Mouse (Mus musculus): ENCODE measurements around the gene Gpm6b. TPM values are rescaled to one million over a fixed set of nuclear protein-coding genes. Genes with fewer than 3 reads are reported as not detected.

Gpm6b gene
- polyA plus RNA-seq, 1 experiment from 2014 or later: 19.8 TPM

- no peaks in the 10 kb centered on the region for H3K4me1 ChIP-seq
- no peak overlapping the region for H3K9ac ChIP-seq
- H3K27me3 ChIP-seq: peaks cover 33% of the 10 kb centered on the region; the same call in 1 of the 2 replicates
- no peak overlapping the region for H3K4me2 ChIP-seq
- no peaks in the 10 kb centered on the region for H3K36me3 ChIP-seq
- ATAC-seq (ENCODE audit: insufficient number of reproducible peaks, insufficient read depth, low FRiP score, low TSS enrichment, low read depth): no peak
- no peaks in the 10 kb centered on the region for H3K9me3 ChIP-seq
- no peak overlapping the region for H3K27ac ChIP-seq
- 82% methylated on average over 7 of the region's 7 CpGs for WGBS
- H3K4me3 ChIP-seq: no peak overlapping the region
These were observed 68.9 kb downstream of the Gpm6b start for GRCm38 (mm10) chrX:166307437-166308222.

- H3K9ac ChIP-seq: no peak overlapping the region
- H3K4me1 ChIP-seq: no peaks in the 10 kb centered on the region
- peaks cover 32% of the 10 kb centered on the region; the same call in 1 of the 2 replicates for H3K27me3 ChIP-seq
- H3K27ac ChIP-seq: no peak overlapping the region
- WGBS: 38% methylated on average over 1 of the region's 1 CpGs
- ATAC-seq (ENCODE audit: insufficient number of reproducible peaks, insufficient read depth, low FRiP score, low TSS enrichment, low read depth): no peak
- no peaks in the 10 kb centered on the region for H3K9me3 ChIP-seq
- H3K4me3 ChIP-seq: no peak overlapping the region
- H3K36me3 ChIP-seq: no peaks in the 10 kb centered on the region
- H3K4me2 ChIP-seq: no peak overlapping the region
These were observed 70.1 kb downstream of the Gpm6b start for GRCm38 (mm10) chrX:166308798-166309197.

GRCm38 (mm10) chrX:166315251-166315650 is 76.5 kb downstream of the Gpm6b start:
- no peak for ATAC-seq (ENCODE audit: insufficient number of reproducible peaks, insufficient read depth, low FRiP score, low TSS enrichment, low read depth)
- WGBS: 41% methylated on average over 1 of the region's 1 CpGs
- H3K27ac ChIP-seq: no peak overlapping the region
- no peaks in the 10 kb centered on the region for H3K36me3 ChIP-seq
- no peak overlapping the region for H3K4me2 ChIP-seq
- H3K9ac ChIP-seq: no peak overlapping the region
- no peak overlapping the region for H3K4me3 ChIP-seq
- peaks cover 29% of the 10 kb centered on the region for H3K27me3 ChIP-seq
- H3K4me1 ChIP-seq: 0 out of 2 replicates have a peak, but pooled peaks cover 5% of the 10 kb centered on the region
- H3K9me3 ChIP-seq: no peaks in the 10 kb centered on the region

- no peak for ATAC-seq (ENCODE audit: insufficient number of reproducible peaks, insufficient read depth, low FRiP score, low TSS enrichment, low read depth)
- Histone ChIP-seq H3K4me3 (no peak overlapping the region), H3K36me3 (no peaks in the 10 kb centered on the region), H3K4me1 (0 out of 2 replicates have a peak, but pooled peaks cover 5% of the 10 kb centered on the region), H3K9ac (no peak overlapping the region), H3K27ac (no peak overlapping the region), H3K4me2 (no peak overlapping the region), H3K27me3 (peaks cover 28% of the 10 kb centered on the region), H3K9me3 (no peaks in the 10 kb centered on the region)
- 41% methylated on average over 7 of the region's 7 CpGs for WGBS
These were observed 78.1 kb downstream of the Gpm6b start for GRCm38 (mm10) chrX:166316552-166317375.

GRCm38 (mm10) chrX:166317376-166317679 is 78.6 kb downstream of the Gpm6b start:
- H3K4me2 ChIP-seq: no peak overlapping the region
- peaks cover 28% of the 10 kb centered on the region for H3K27me3 ChIP-seq
- no peaks in the 10 kb centered on the region for H3K36me3 ChIP-seq
- no peak overlapping the region for H3K9ac ChIP-seq
- no peak overlapping the region for H3K27ac ChIP-seq
- 90% methylated on average over 1 of the region's 1 CpGs for WGBS
- no peaks in the 10 kb centered on the region for H3K9me3 ChIP-seq
- H3K4me3 ChIP-seq: no peak overlapping the region
- no peak for ATAC-seq (ENCODE audit: insufficient number of reproducible peaks, insufficient read depth, low FRiP score, low TSS enrichment, low read depth)
- 0 out of 2 replicates have a peak, but pooled peaks cover 5% of the 10 kb centered on the region for H3K4me1 ChIP-seq

GRCm38 (mm10) chrX:166323226-166323625 is 84.5 kb downstream of the Gpm6b start:
- ATAC-seq (ENCODE audit: insufficient number of reproducible peaks, insufficient read depth, low FRiP score, low TSS enrichment, low read depth): no peak
- 94% methylated on average over 3 of the region's 3 CpGs for WGBS
- H3K27me3 ChIP-seq: peaks cover 27% of the 10 kb centered on the region

GRCm38 (mm10) chrX:166327621-166328020 is 88.9 kb downstream of the Gpm6b start:
- no peak overlapping the region for H3K27ac ChIP-seq
- H3K4me2 ChIP-seq: no peak overlapping the region
- peaks cover 11% of the 10 kb centered on the region for H3K4me1 ChIP-seq
- peaks cover 34% of the 10 kb centered on the region for H3K27me3 ChIP-seq
- no peak for ATAC-seq (ENCODE audit: insufficient number of reproducible peaks, insufficient read depth, low FRiP score, low TSS enrichment, low read depth)
- H3K36me3 ChIP-seq: no peaks in the 10 kb centered on the region
- H3K9me3 ChIP-seq: no peaks in the 10 kb centered on the region
- H3K9ac ChIP-seq: no peak overlapping the region
- WGBS: 62% methylated on average over 5 of the region's 5 CpGs
- H3K4me3 ChIP-seq: no peak overlapping the region

More at GRCm38 (mm10) chrX:166323226-166323625, 84.5 kb downstream of the Gpm6b start:
- no peaks in the 10 kb centered on the region for H3K36me3 ChIP-seq
- 0 out of 2 replicates have a peak, but pooled peaks cover 1% of the 10 kb centered on the region for H3K4me1 ChIP-seq
- H3K27ac ChIP-seq: no peak overlapping the region
- H3K4me3 ChIP-seq: no peak overlapping the region
- H3K4me2 ChIP-seq: no peak overlapping the region
- H3K9me3 ChIP-seq: no peaks in the 10 kb centered on the region
- H3K9ac ChIP-seq: no peak overlapping the region

- no peak for ATAC-seq (ENCODE audit: insufficient number of reproducible peaks, insufficient read depth, low FRiP score, low TSS enrichment, low read depth)
- Histone ChIP-seq H3K4me2 (no peak overlapping the region), H3K9me3 (no peaks in the 10 kb centered on the region), H3K27ac (no peak overlapping the region), H3K36me3 (no peaks in the 10 kb centered on the region), H3K4me3 (no peak overlapping the region), H3K27me3 (peaks cover 34% of the 10 kb centered on the region), H3K9ac (no peak overlapping the region), H3K4me1 (peaks cover 11% of the 10 kb centered on the region)
- WGBS: 44% methylated on average over 3 of the region's 3 CpGs
These were observed 89.6 kb downstream of the Gpm6b start for GRCm38 (mm10) chrX:166328219-166328901.

- H3K9me3 ChIP-seq: no peaks in the 10 kb centered on the region
- peaks cover 11% of the 10 kb centered on the region for H3K4me1 ChIP-seq
- H3K27me3 ChIP-seq: peaks cover 31% of the 10 kb centered on the region
- WGBS: 19% methylated on average over 9 of the region's 9 CpGs
- no peak overlapping the region for H3K4me3 ChIP-seq
- no peak overlapping the region for H3K27ac ChIP-seq
- no peaks in the 10 kb centered on the region for H3K36me3 ChIP-seq
- H3K9ac ChIP-seq: no peak overlapping the region
- no peak for ATAC-seq (ENCODE audit: insufficient number of reproducible peaks, insufficient read depth, low FRiP score, low TSS enrichment, low read depth)
- H3K4me2 ChIP-seq: no peak overlapping the region
These were observed 90.3 kb downstream of the Gpm6b start for GRCm38 (mm10) chrX:166328904-166329451.

GRCm38 (mm10) chrX:166334516-166335136 is 95.9 kb downstream of the Gpm6b start:
- Histone ChIP-seq H3K27me3 (peaks cover 41% of the 10 kb centered on the region), H3K36me3 (no peaks in the 10 kb centered on the region), H3K9me3 (no peaks in the 10 kb centered on the region), H3K4me2 (no peak overlapping the region), H3K4me3 (no peak overlapping the region), H3K27ac (no peak overlapping the region), H3K9ac (no peak overlapping the region), H3K4me1 (no peaks in the 10 kb centered on the region)
- WGBS: 83% methylated on average over 6 of the region's 6 CpGs
- ATAC-seq (ENCODE audit: insufficient number of reproducible peaks, insufficient read depth, low FRiP score, low TSS enrichment, low read depth): no peak

- Histone ChIP-seq H3K36me3 (no peaks in the 10 kb centered on the region), H3K9me3 (no peaks in the 10 kb centered on the region), H3K27ac (no peak overlapping the region), H3K27me3 (peaks cover 49% of the 10 kb centered on the region), H3K4me3 (no peak overlapping the region), H3K9ac (no peak overlapping the region), H3K4me1 (no peaks in the 10 kb centered on the region), H3K4me2 (no peak overlapping the region)
- WGBS: 93% methylated on average over 5 of the region's 5 CpGs
- ATAC-seq (ENCODE audit: insufficient number of reproducible peaks, insufficient read depth, low FRiP score, low TSS enrichment, low read depth): no peak
These were observed 99.6 kb downstream of the Gpm6b start for GRCm38 (mm10) chrX:166338353-166338752.

All from embryonic facial prominence, embryonic 13.5 days (tissue).